Mouse (Mus musculus) T-cell, adult 66 days (primary cell): ENCODE results near the gene Gm11236. TPM values are rescaled to one million over a fixed set of nuclear protein-coding genes. Genes with fewer than 3 reads are reported as not detected.

Source experiments
- total RNA-seq, 2 experiments: library from RNA; stranded (reverse); gene quantifications; 3 replicates in 1 of 2; 4 replicates in 1 of 2; pipeline ENCODE4 v1.2.4; 2023

The Gm11236 gene
- total RNA-seq: not detected

GRCm38 (mm10) chr4:73637821-73638220 is at the start of gene Gm11236:
TSS of gene Gm11236 (plus strand) at chr4:73638121.

GRCm38 (mm10) chr4:73607581-73607980 is 30.3 kb upstream of the Gm11236 start, which contains the start of gene Gm11238:
TSS of gene Gm11238 (plus strand) at chr4:73607881.

GRCm38 (mm10) chr4:73622684-73623083 is 15.2 kb upstream of the Gm11236 start, which contains the start of gene Gm11237:
TSS of gene Gm11237 (plus strand) at chr4:73622984.

GRCm38 (mm10) chr4:73668054-73668453 is 30.1 kb downstream of the Gm11236 start, which contains the start of gene Gm11239:
TSS of gene Gm11239 (plus strand) at chr4:73668354.

DNA sequence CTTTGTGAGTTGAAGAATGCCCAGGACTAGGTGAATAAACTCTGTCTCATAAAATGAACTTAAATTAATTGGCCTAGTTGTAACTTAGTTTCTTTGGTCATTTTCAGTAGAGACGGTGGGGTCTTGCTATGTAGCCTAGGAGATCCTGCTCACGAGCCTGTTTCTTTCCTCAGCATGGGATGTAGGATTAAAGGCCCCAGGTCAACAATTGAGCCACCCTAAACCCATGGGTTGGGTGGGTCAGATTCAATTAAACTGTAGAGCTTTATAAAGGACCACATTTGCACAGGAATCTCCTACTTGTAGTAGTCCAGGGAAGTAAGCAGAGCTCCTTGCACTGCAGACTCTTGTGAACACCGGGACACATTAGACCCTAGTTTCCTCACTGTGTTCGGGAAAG is 45.3 kb downstream of the Gm11236 start, which contains the start of gene Gm428:
Gm428 (plus strand) TSS at position 301 of the 400 bp plus-strand sequence.

Other genes starting within 250 kb of the Gm11236 start
- not detected for gene Gm11487, start 233.0 kb upstream of the Gm11236 start, total RNA-seq
- not detected for gene Gm11238, start 30.2 kb upstream of the Gm11236 start, total RNA-seq
- not detected for gene Gm11237, start 15.1 kb upstream of the Gm11236 start, total RNA-seq
- not detected for gene Gm11239, start 30.2 kb downstream of the Gm11236 start, total RNA-seq
- gene Gm428, start 45.4 kb downstream of the Gm11236 start, total RNA-seq: not detected
- gene Rasef, start 152.9 kb downstream of the Gm11236 start, total RNA-seq: not detected
- not detected for gene Gm11758, start 238.1 kb downstream of the Gm11236 start, total RNA-seq